Mouse (Mus musculus): Measurements from ENCODE around the gene Prex1. TPM values are rescaled to one million over a fixed set of nuclear protein-coding genes. Genes with fewer than 3 reads are reported as not detected.
A peak's percentile ranks its signal among the peaks of the same experiment; 100 is the strongest.
"Not testable (repeated sequence)": the region's sequence is repeated elsewhere in the genome, so short reads cannot be mapped to it uniquely, and the experiment has no call there.

The Prex1 gene
- polyA plus RNA-seq, 1 experiment from 2014 or later, result 11.6 TPM

DNA sequence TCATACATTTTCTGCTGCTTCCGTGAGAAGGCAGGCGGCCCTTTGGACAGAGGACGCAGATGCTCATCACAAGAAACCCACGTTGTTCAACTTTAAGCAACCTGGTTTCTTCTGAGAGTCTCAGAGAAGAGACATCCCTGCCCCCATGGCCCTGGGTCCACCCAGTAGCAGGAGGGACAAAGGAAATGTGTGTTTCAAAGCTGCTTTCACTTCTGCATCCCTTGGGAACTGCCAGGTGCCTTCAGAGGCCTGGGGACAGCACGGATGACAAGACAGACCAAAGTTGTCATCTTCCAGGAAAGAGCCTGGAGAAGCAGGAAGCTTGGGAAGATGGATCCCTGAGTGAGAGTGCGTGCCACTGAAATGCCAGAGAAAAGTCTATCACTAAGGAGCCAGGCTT is 27.8 kb upstream of the Prex1 start:
- H3K4me2 ChIP-seq (ENCODE audit: low read depth, low read length), result no peak overlapping the region
- H3K9ac ChIP-seq (ENCODE audit: low read length), result no peak overlapping the region
- no peaks in the 10 kb centered on the region for H3K4me1 ChIP-seq (ENCODE audit: control insufficient read depth, insufficient read depth, low read length)
- no peak overlapping the region for H3K27ac ChIP-seq (ENCODE audit: low read length)
- no peaks in the 10 kb centered on the region for H3K27me3 ChIP-seq (ENCODE audit: control insufficient read depth, insufficient read depth, low read length)
- no peak for ATAC-seq (replicated peaks; ENCODE audit: extremely low read depth, insufficient read depth, low FRiP score)
- no peak overlapping the region for H3K4me3 ChIP-seq (ENCODE audit: low read length)
- WGBS, result 82% methylated on average over 6 of the region's 6 CpGs
- no peaks in the 10 kb centered on the region for H3K9me3 ChIP-seq (replicated peaks; ENCODE audit: control insufficient read depth, low read length)
- H3K36me3 ChIP-seq (ENCODE audit: control insufficient read depth, insufficient read depth), result no peaks in the 10 kb centered on the region

DNA sequence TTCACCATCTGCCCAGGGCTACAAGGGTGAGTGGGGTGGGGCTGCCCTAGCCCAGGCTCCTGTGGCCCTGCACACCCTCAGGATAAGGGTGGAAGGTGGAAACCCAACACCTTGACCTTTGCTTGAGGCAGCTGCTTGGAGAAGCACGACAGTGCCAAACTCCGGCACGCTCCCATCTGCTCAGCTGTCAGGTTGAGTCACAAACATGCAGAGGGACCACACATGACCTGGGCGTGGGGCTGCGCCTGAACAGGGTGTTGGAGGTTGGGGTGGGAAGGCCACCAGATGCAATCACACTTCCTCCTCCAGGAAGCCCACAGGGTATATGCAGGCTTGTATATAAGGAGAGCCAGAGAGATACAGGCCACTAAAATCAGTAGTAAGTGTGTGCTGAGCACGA is 26.8 kb upstream of the Prex1 start:
- H3K4me3 ChIP-seq (ENCODE audit: low read length), result no peak overlapping the region
- H3K9ac ChIP-seq (ENCODE audit: low read length), result no peak overlapping the region
- no peaks in the 10 kb centered on the region for H3K4me1 ChIP-seq (ENCODE audit: control insufficient read depth, insufficient read depth, low read length)
- H3K36me3 ChIP-seq (ENCODE audit: control insufficient read depth, insufficient read depth), result no peaks in the 10 kb centered on the region
- H3K9me3 ChIP-seq (replicated peaks; ENCODE audit: control insufficient read depth, low read length), result no peaks in the 10 kb centered on the region
- no peak overlapping the region for H3K4me2 ChIP-seq (ENCODE audit: low read depth, low read length)
- WGBS, result 74% methylated on average over 6 of the region's 6 CpGs
- no peaks in the 10 kb centered on the region for H3K27me3 ChIP-seq (ENCODE audit: control insufficient read depth, insufficient read depth, low read length)
- no peak overlapping the region for H3K27ac ChIP-seq (ENCODE audit: low read length)
- ATAC-seq (replicated peaks; ENCODE audit: extremely low read depth, insufficient read depth, low FRiP score), result no peak

- Histone ChIP-seq H3K4me2 (ENCODE audit: low read depth, low read length) (no peak overlapping the region), H3K27me3 (ENCODE audit: control insufficient read depth, insufficient read depth, low read length) (no peaks in the 10 kb centered on the region), H3K9ac (ENCODE audit: low read length) (no peak overlapping the region), H3K4me3 (ENCODE audit: low read length) (no peak overlapping the region), H3K36me3 (ENCODE audit: control insufficient read depth, insufficient read depth) (no peaks in the 10 kb centered on the region), H3K9me3 (replicated peaks; ENCODE audit: control insufficient read depth, low read length) (no peaks in the 10 kb centered on the region), H3K4me1 (ENCODE audit: control insufficient read depth, insufficient read depth, low read length) (no peaks in the 10 kb centered on the region), H3K27ac (ENCODE audit: low read length) (no peak overlapping the region)
- 69% methylated on average over 7 of the region's 7 CpGs for WGBS
- no peak for ATAC-seq (replicated peaks; ENCODE audit: extremely low read depth, insufficient read depth, low FRiP score)
These were observed 23.7 kb upstream of the Prex1 start for GRCm38 (mm10) chr2:166737307-166737706.

DNA sequence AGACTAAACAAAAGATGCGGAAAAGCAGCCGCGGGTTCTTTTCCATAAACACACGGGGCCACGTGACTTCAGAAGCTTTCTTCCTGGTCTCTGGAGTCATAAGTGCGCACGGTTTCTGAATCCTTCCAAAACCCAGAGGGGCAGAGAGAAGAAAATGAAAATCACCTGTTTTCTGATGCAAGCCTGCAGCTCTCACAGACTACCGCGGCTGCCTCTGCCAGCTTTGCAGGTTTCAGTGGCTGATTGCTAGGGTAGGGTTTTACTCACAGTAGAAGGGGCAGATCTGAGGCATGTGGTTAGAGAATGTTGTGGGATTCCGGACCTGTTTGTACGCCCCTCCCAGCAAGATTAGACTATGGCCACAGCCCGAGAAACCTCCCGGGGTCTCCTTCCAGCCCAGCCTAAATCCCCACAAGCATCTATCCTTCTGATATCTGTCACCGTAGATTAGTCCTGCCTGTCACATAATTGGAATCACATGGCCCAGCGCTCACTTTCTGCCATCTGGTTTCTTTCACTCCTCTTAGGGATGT is 21.9 kb upstream of the Prex1 start:
- H3K9ac ChIP-seq (ENCODE audit: low read length), result no peak overlapping the region
- H3K4me3 ChIP-seq (ENCODE audit: low read length), result no peak overlapping the region
- peak overlapping the region; percentile 17 for H3K4me2 ChIP-seq (ENCODE audit: low read depth, low read length)
- no peak for ATAC-seq (replicated peaks; ENCODE audit: extremely low read depth, insufficient read depth, low FRiP score)
- no peak overlapping the region for H3K27ac ChIP-seq (ENCODE audit: low read length)
- H3K36me3 ChIP-seq (ENCODE audit: control insufficient read depth, insufficient read depth), result no peaks in the 10 kb centered on the region
- H3K9me3 ChIP-seq (replicated peaks; ENCODE audit: control insufficient read depth, low read length), result no peaks in the 10 kb centered on the region
- H3K4me1 ChIP-seq (ENCODE audit: control insufficient read depth, insufficient read depth, low read length), result no peaks in the 10 kb centered on the region; the same call in 1 of the 2 replicates
- no peaks in the 10 kb centered on the region for H3K27me3 ChIP-seq (ENCODE audit: control insufficient read depth, insufficient read depth, low read length)
- 32% methylated on average over 15 of the region's 15 CpGs for WGBS

DNA sequence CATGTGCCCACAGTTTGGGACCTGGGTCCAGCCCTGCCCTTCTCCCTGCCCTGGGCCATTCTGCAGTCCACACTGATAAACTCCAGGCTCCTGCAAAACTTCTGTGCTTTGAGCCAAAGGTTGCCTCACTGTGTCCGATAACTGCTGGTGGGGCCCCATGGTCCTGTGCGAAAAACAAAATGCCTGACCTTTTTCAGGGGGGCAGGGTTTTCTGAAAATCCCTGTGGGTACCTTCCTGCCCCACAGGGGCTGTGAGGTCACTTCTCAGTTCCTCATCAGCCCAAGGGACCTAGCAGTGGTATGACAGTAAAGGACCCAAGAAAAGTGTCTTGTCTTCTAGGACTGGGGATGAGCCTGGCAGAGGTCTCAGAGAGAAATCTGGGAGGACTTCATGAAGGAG is 19.2 kb upstream of the Prex1 start:
- Histone ChIP-seq H3K4me3 (ENCODE audit: low read length) (no peak overlapping the region), H3K4me2 (ENCODE audit: low read depth, low read length) (no peak overlapping the region), H3K9me3 (replicated peaks; ENCODE audit: control insufficient read depth, low read length) (no peaks in the 10 kb centered on the region), H3K36me3 (ENCODE audit: control insufficient read depth, insufficient read depth) (no peaks in the 10 kb centered on the region), H3K27ac (ENCODE audit: low read length) (no peak overlapping the region), H3K9ac (ENCODE audit: low read length) (no peak overlapping the region), H3K4me1 (ENCODE audit: control insufficient read depth, insufficient read depth, low read length) (peaks cover 5% of the 10 kb centered on the region; the same call in 1 of the 2 replicates), H3K27me3 (ENCODE audit: control insufficient read depth, insufficient read depth, low read length) (no peaks in the 10 kb centered on the region)
- WGBS, result 72% methylated on average over 2 of the region's 2 CpGs
- ATAC-seq (replicated peaks; ENCODE audit: extremely low read depth, insufficient read depth, low FRiP score), result no peak

DNA sequence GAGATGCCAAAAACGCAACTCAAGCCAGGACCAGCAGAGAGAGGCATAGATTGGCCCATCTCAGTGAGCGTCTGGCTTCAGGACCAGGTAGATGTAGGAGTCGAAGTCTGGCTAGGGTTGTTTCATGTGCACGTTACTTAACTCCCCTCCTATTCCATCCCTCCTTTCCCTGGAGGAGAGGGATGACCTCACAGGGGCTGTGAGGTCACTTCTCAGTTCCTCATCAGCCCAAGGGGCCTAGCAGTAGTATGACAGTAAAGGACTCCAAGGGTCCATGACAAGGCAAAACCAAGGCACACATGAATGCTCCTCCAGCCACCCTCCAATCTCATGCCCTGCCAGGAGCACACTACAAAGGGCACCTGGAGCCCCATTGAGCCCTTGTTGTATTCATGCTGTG is 18.5 kb upstream of the Prex1 start:
- Histone ChIP-seq H3K9me3 (replicated peaks; ENCODE audit: control insufficient read depth, low read length) (no peaks in the 10 kb centered on the region), H3K4me2 (ENCODE audit: low read depth, low read length) (no peak overlapping the region), H3K4me1 (ENCODE audit: control insufficient read depth, insufficient read depth, low read length) (peaks cover 5% of the 10 kb centered on the region; the same call in 1 of the 2 replicates), H3K9ac (ENCODE audit: low read length) (no peak overlapping the region), H3K36me3 (ENCODE audit: control insufficient read depth, insufficient read depth) (no peaks in the 10 kb centered on the region), H3K27me3 (ENCODE audit: control insufficient read depth, insufficient read depth, low read length) (no peaks in the 10 kb centered on the region), H3K4me3 (ENCODE audit: low read length) (no peak overlapping the region), H3K27ac (ENCODE audit: low read length) (no peak overlapping the region)
- no peak for ATAC-seq (replicated peaks; ENCODE audit: extremely low read depth, insufficient read depth, low FRiP score)
- WGBS, result 78% methylated on average over 4 of the region's 4 CpGs

GRCm38 (mm10) chr2:166731102-166731883 is 17.7 kb upstream of the Prex1 start:
- not testable (repeated sequence) for H3K9me3 ChIP-seq (replicated peaks; ENCODE audit: control insufficient read depth, low read length); H3K36me3 ChIP-seq (ENCODE audit: control insufficient read depth, insufficient read depth); ATAC-seq (replicated peaks; ENCODE audit: extremely low read depth, insufficient read depth, low FRiP score); H3K4me3 ChIP-seq (ENCODE audit: low read length); H3K9ac ChIP-seq (ENCODE audit: low read length); H3K27me3 ChIP-seq (ENCODE audit: control insufficient read depth, insufficient read depth, low read length); H3K4me2 ChIP-seq (ENCODE audit: low read depth, low read length); H3K27ac ChIP-seq (ENCODE audit: low read length); H3K4me1 ChIP-seq (ENCODE audit: control insufficient read depth, insufficient read depth, low read length)
- 88% methylated on average over 1 of the region's 1 CpGs for WGBS

DNA sequence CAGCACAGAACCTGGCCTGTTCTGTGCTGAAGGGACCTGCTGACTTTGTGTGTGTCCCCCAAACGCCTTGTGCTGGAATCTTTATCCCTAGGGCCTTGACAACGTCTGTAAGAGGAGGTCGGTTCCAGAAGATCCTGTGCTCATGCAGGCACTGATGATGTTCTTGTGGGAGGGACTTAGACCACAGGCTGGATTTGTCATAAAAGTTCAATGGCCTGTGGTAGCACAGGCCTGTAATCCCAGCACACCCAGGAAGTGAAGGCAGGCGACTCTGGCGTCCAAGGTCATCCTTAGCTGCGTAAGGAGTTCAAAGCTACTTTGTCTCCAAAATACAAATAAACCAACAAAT is 16.9 kb upstream of the Prex1 start:
- Histone ChIP-seq H3K4me1 (ENCODE audit: control insufficient read depth, insufficient read depth, low read length) (peaks cover 5% of the 10 kb centered on the region; the same call in 1 of the 2 replicates), H3K36me3 (ENCODE audit: control insufficient read depth, insufficient read depth) (no peaks in the 10 kb centered on the region), H3K4me2 (ENCODE audit: low read depth, low read length) (no peak overlapping the region; the same call in 1 of the 2 replicates), H3K9me3 (replicated peaks; ENCODE audit: control insufficient read depth, low read length) (no peaks in the 10 kb centered on the region), H3K4me3 (ENCODE audit: low read length) (no peak overlapping the region), H3K27ac (ENCODE audit: low read length) (peak overlapping the region; percentile 62), H3K27me3 (ENCODE audit: control insufficient read depth, insufficient read depth, low read length) (no peaks in the 10 kb centered on the region), H3K9ac (ENCODE audit: low read length) (no peak overlapping the region)
- whole genome bisulfite sequencing, result 67% methylated on average over 6 of the region's 6 CpGs
- ATAC-seq (replicated peaks; ENCODE audit: extremely low read depth, insufficient read depth, low FRiP score), result no peak
